Mouse (Mus musculus) intestine, embryonic 14.5 days (tissue): ENCODE measurements around the gene Alk. TPM values are rescaled to one million over a fixed set of nuclear protein-coding genes. Genes with fewer than 3 reads are reported as not detected.
A peak's percentile ranks its signal among the peaks of the same experiment; 100 is the strongest.

ENCODE experiments used
- ATAC-seq: fragments of 200-750 bp; cut with Nextera tagmentation; replicated peaks from 2 replicates; pipeline ENCODE4 v1.8.0; 2017; ENCODE audit warnings: low read depth, moderate number of reproducible peaks, moderate TSS enrichment, moderate library complexity; ENCODE audit not compliant: low FRiP score, low TSS enrichment
- DNase-seq: peaks from one replicate; pipeline ENCODE4 v3.0.0-alpha.2; 2018; ENCODE audit warnings: low spot score
- H3K27ac ChIP-seq: fragments of 300-500 bp; sonication (generic); 2 replicates; pipeline ENCODE4 v1.5.1; 2014; ENCODE audit warnings: low read depth, mild to moderate bottlenecking, control low read depth
- H3K27me3 ChIP-seq: fragments of 300-500 bp; sonication (generic); replicated peaks from 2 replicates; pipeline ENCODE4 v1.6.1; 2014; ENCODE audit warnings: low read length, control low read depth; ENCODE audit not compliant: control insufficient read depth, insufficient read depth
- H3K36me3 ChIP-seq: fragments of 300-500 bp; sonication (generic); 2 replicates; pipeline ENCODE4 v1.6.1; 2014; ENCODE audit warnings: low read length, control low read depth; ENCODE audit not compliant: control insufficient read depth, insufficient read depth
- H3K4me1 ChIP-seq: fragments of 300-500 bp; sonication (generic); replicated peaks from 2 replicates; pipeline ENCODE4 v1.6.1; 2014; ENCODE audit warnings: low read length, control low read depth, mixed read lengths; ENCODE audit not compliant: control insufficient read depth, insufficient read depth
- H3K4me2 ChIP-seq: fragments of 300-500 bp; sonication (generic); 2 replicates; pipeline ENCODE4 v1.6.1; 2014; ENCODE audit warnings: low read length
- H3K4me3 ChIP-seq: fragments of 300-500 bp; sonication (generic); 2 replicates; pipeline ENCODE4 v1.5.1; 2014; ENCODE audit warnings: low read depth, low read length, control low read depth, mixed read lengths
- H3K9ac ChIP-seq: fragments of 300-500 bp; sonication (generic); 2 replicates; pipeline ENCODE4 v1.6.1; 2014; ENCODE audit warnings: mild to moderate bottlenecking, low read length
- H3K9me3 ChIP-seq: fragments of 300-500 bp; sonication (generic); 2 replicates; pipeline ENCODE4 v1.6.1; 2016; ENCODE audit warnings: low read length, control low read depth; ENCODE audit not compliant: control insufficient read depth
- WGBS: fragments of 180-500 bp; shearing (Covaris S2); extraction: QIAGEN DNeasy Blood & Tissue Kit; methylation state at CpG from one replicate; pipeline ENCODE4 v1.1.7; 2014; 5-methylcytosine and 5-hydroxymethylcytosine counted together
- polyA plus RNA-seq: library from polyadenylated mRNA; unstranded; fragments of >200 nt; fragmentation: Nextera tagmentation; extraction: Ambion mirVana; gene quantifications from 2 replicates; pipeline ENCODE4 v1.2.1, GENCODE M21; 2014

Gene Alk
- polyA plus RNA-seq, 1 experiment from 2014 or later, result 0.61 TPM

GRCm38 (mm10) chr17:71935336-71935735, 669.1 kb downstream of the Alk start:
- H3K27me3 ChIP-seq, result no peaks in the 10 kb centered on the region
- H3K4me1 ChIP-seq, result no peaks in the 10 kb centered on the region
- 63% methylated on average over 3 of the region's 3 CpGs for WGBS
- no peak overlapping the region for H3K4me2 ChIP-seq
- H3K27ac ChIP-seq, result no peak overlapping the region
- H3K9me3 ChIP-seq, result no peaks in the 10 kb centered on the region
- H3K4me3 ChIP-seq, result no peak overlapping the region
- H3K9ac ChIP-seq, result no peak overlapping the region
- DNase-seq (no peak), ATAC-seq (no peak)
- H3K36me3 ChIP-seq, result no peaks in the 10 kb centered on the region

- Histone ChIP-seq H3K9ac (no peak overlapping the region), H3K27ac (no peak overlapping the region), H3K4me3 (no peak overlapping the region), H3K36me3 (no peaks in the 10 kb centered on the region), H3K9me3 (no peaks in the 10 kb centered on the region), H3K27me3 (no peaks in the 10 kb centered on the region), H3K4me2 (no peak overlapping the region), H3K4me1 (no peaks in the 10 kb centered on the region)
- ATAC-seq (no peak), DNase-seq (no peak)
- 71% methylated on average over 5 of the region's 5 CpGs for WGBS
These were observed 689.5 kb downstream of the Alk start for GRCm38 (mm10) chr17:71914941-71915340.

GRCm38 (mm10) chr17:71914541-71914940, 689.9 kb downstream of the Alk start:
- H3K9ac ChIP-seq, result no peak overlapping the region
- no peak for ATAC-seq
- WGBS, result 61% methylated on average over 3 of the region's 3 CpGs

GRCm38 (mm10) chr17:71913188-71913587, 691.2 kb downstream of the Alk start:
- DNase-seq (no peak), ATAC-seq (no peak)
- H3K9ac ChIP-seq, result no peak overlapping the region
- no peak overlapping the region for H3K4me3 ChIP-seq
- H3K27me3 ChIP-seq, result no peaks in the 10 kb centered on the region
- no peaks in the 10 kb centered on the region for H3K9me3 ChIP-seq
- no peak overlapping the region for H3K27ac ChIP-seq
- WGBS, result 54% methylated on average over 3 of the region's 3 CpGs
- H3K4me1 ChIP-seq, result no peaks in the 10 kb centered on the region
- no peaks in the 10 kb centered on the region for H3K36me3 ChIP-seq
- no peak overlapping the region for H3K4me2 ChIP-seq

More at GRCm38 (mm10) chr17:71914541-71914940, 689.9 kb downstream of the Alk start:
- DNase-seq, result no peak
- Histone ChIP-seq H3K27ac (no peak overlapping the region), H3K27me3 (no peaks in the 10 kb centered on the region), H3K4me3 (no peak overlapping the region), H3K36me3 (no peaks in the 10 kb centered on the region), H3K4me2 (no peak overlapping the region), H3K9me3 (no peaks in the 10 kb centered on the region), H3K4me1 (no peaks in the 10 kb centered on the region)

- ATAC-seq (no peak), DNase-seq (no peak)
- Histone ChIP-seq H3K4me1 (no peaks in the 10 kb centered on the region), H3K27ac (no peak overlapping the region), H3K27me3 (no peaks in the 10 kb centered on the region), H3K36me3 (no peaks in the 10 kb centered on the region), H3K9me3 (no peaks in the 10 kb centered on the region), H3K9ac (no peak overlapping the region), H3K4me3 (no peak overlapping the region), H3K4me2 (no peak overlapping the region)
- WGBS, result 50% methylated on average over 3 of the region's 3 CpGs
These were observed 695.3 kb downstream of the Alk start for GRCm38 (mm10) chr17:71909107-71909506.

- Histone ChIP-seq H3K36me3 (no peaks in the 10 kb centered on the region), H3K4me1 (no peaks in the 10 kb centered on the region), H3K27me3 (no peaks in the 10 kb centered on the region), H3K9me3 (no peaks in the 10 kb centered on the region), H3K4me2 (no peak overlapping the region), H3K9ac (no peak overlapping the region), H3K27ac (no peak overlapping the region), H3K4me3 (no peak overlapping the region)
- no peak for DNase-seq
- no peak for ATAC-seq
- 72% methylated on average over 6 of the region's 6 CpGs for WGBS
These were observed 723.1 kb downstream of the Alk start for GRCm38 (mm10) chr17:71881369-71881768.

- WGBS, result 85% methylated on average over 7 of the region's 7 CpGs
- Histone ChIP-seq H3K4me1 (no peaks in the 10 kb centered on the region), H3K27ac (no peak overlapping the region), H3K4me2 (no peak overlapping the region), H3K4me3 (no peak overlapping the region), H3K36me3 (no peaks in the 10 kb centered on the region), H3K9me3 (no peaks in the 10 kb centered on the region), H3K9ac (no peak overlapping the region), H3K27me3 (no peaks in the 10 kb centered on the region)
- DNase-seq, result no peak
- ATAC-seq, result no peak
These were observed 728.9 kb downstream of the Alk start for GRCm38 (mm10) chr17:71875492-71875891.

GRCm38 (mm10) chr17:71874795-71875194, 729.6 kb downstream of the Alk start:
- H3K9ac ChIP-seq, result no peak overlapping the region
- H3K4me2 ChIP-seq, result no peak overlapping the region
- DNase-seq (no peak), ATAC-seq (no peak)
- no peak overlapping the region for H3K4me3 ChIP-seq
- 0 out of 2 replicates have a peak, but pooled peaks cover under 1% of the 10 kb centered on the region for H3K27me3 ChIP-seq
- no peak overlapping the region for H3K27ac ChIP-seq
- WGBS, result 63% methylated on average over 9 of the region's 9 CpGs
- no peaks in the 10 kb centered on the region for H3K9me3 ChIP-seq
- H3K4me1 ChIP-seq, result no peaks in the 10 kb centered on the region
- H3K36me3 ChIP-seq, result no peaks in the 10 kb centered on the region

GRCm38 (mm10) chr17:71874077-71874476, 730.4 kb downstream of the Alk start:
- no peak for ATAC-seq
- Histone ChIP-seq H3K4me3 (no peak overlapping the region), H3K9ac (no peak overlapping the region), H3K36me3 (no peaks in the 10 kb centered on the region), H3K4me2 (no peak overlapping the region), H3K4me1 (no peaks in the 10 kb centered on the region), H3K27ac (no peak overlapping the region), H3K9me3 (no peaks in the 10 kb centered on the region), H3K27me3 (0 out of 2 replicates have a peak, but pooled peaks cover 2% of the 10 kb centered on the region)
- 39% methylated on average over 6 of the region's 6 CpGs for WGBS
- DNase-seq, result peak; percentile 67
